Mouse (Mus musculus) forebrain, embryonic 13.5 days (tissue): ENCODE data around the gene Rnf10. TPM values are rescaled to one million over a fixed set of nuclear protein-coding genes. Genes with fewer than 3 reads are reported as not detected.

Experiments used
- ATAC-seq: fragments of 200-750 bp; cut with Nextera tagmentation; 2 replicates; pipeline ENCODE4 v1.8.0; 2017
- H3K27ac ChIP-seq: fragments of 300-500 bp; sonication (generic); 2 replicates; pipeline ENCODE4 v1.5.1; 2015; ENCODE audit warnings: inconsistent platforms, mild to moderate bottlenecking, moderate library complexity
- H3K27me3 ChIP-seq: fragments of 300-500 bp; sonication (generic); 2 replicates; pipeline ENCODE4 v1.6.1; 2015; ENCODE audit warnings: mild to moderate bottlenecking, inconsistent platforms
- H3K36me3 ChIP-seq: fragments of 300-500 bp; sonication (generic); 2 replicates; pipeline ENCODE4 v1.6.1; 2015; ENCODE audit warnings: mild to moderate bottlenecking, inconsistent platforms; ENCODE audit not compliant: poor library complexity, severe bottlenecking
- H3K4me1 ChIP-seq: fragments of 300-500 bp; sonication (generic); 2 replicates; pipeline ENCODE4 v1.6.1; 2015; ENCODE audit warnings: inconsistent platforms
- H3K4me2 ChIP-seq: fragments of 300-500 bp; sonication (generic); 2 replicates; pipeline ENCODE4 v1.6.1; 2015; ENCODE audit warnings: inconsistent platforms, mild to moderate bottlenecking, moderate library complexity
- H3K4me3 ChIP-seq: fragments of 300-500 bp; sonication (generic); 2 replicates; pipeline ENCODE4 v1.5.1; 2015; ENCODE audit warnings: mild to moderate bottlenecking, inconsistent platforms
- H3K9ac ChIP-seq: fragments of 300-500 bp; sonication (generic); 2 replicates; pipeline ENCODE4 v1.6.1; 2015; ENCODE audit warnings: mild to moderate bottlenecking, inconsistent platforms
- H3K9me3 ChIP-seq: fragments of 300-500 bp; sonication (generic); replicated peaks from 2 replicates; pipeline ENCODE4 v1.6.1; 2016; ENCODE audit warnings: inconsistent platforms
- WGBS: fragments of 180-500 bp; shearing (Covaris S2); methylation state at CpG from one replicate; pipeline ENCODE4 v1.1.7; 2015; 5-methylcytosine and 5-hydroxymethylcytosine counted together
- polyA plus RNA-seq: library from polyadenylated mRNA; unstranded; fragments of >200 nt; fragmentation: Nextera tagmentation; extraction: Ambion mirVana; gene quantifications from 2 replicates; pipeline ENCODE4 v1.2.1, GENCODE M21; 2015

Rnf10 gene
- polyA plus RNA-seq, 1 experiment from 2014 or later, result 134 TPM

DNA sequence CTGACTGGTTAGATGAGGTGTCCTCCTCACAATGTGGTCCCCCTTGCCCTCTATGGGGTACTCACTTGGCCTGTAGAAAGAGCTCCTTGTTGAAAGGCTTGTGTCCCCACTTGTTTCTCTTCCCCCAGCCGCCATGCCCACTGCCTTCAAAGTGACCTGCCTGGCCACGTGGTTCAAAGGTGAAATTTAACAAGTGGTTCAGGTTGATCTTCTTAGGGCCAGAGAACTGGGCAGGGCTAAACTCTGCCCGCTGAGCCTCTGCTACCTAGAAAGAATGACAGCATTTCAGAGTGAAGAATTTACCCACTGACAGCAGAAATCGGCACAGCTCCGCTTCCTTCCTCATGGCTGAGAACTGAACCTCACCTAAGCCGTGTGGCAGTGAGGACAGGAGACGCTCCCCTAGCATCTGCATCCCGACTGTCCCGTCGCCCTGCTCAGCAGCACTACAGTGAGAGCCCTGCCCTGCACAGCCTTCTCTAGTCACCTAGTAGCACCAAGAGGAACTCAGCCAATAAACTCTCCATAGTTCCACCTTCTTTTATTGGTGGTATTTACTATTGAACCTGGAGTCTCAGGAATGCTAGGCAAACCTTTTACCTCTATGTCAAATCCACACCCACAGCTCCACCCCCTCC, 15.7 kb downstream of the Rnf10 start:
- H3K9ac ChIP-seq, result no peak overlapping the region
- H3K4me2 ChIP-seq, result no peak overlapping the region
- no peaks in the 10 kb centered on the region for H3K9me3 ChIP-seq
- H3K27ac ChIP-seq, result no peak overlapping the region
- peaks cover 71% of the 10 kb centered on the region for H3K36me3 ChIP-seq
- ATAC-seq, result no peak
- H3K27me3 ChIP-seq, result no peaks in the 10 kb centered on the region
- H3K4me1 ChIP-seq, result no peaks in the 10 kb centered on the region
- 89% methylated on average over 10 of the region's 10 CpGs for WGBS
- no peak overlapping the region for H3K4me3 ChIP-seq

DNA sequence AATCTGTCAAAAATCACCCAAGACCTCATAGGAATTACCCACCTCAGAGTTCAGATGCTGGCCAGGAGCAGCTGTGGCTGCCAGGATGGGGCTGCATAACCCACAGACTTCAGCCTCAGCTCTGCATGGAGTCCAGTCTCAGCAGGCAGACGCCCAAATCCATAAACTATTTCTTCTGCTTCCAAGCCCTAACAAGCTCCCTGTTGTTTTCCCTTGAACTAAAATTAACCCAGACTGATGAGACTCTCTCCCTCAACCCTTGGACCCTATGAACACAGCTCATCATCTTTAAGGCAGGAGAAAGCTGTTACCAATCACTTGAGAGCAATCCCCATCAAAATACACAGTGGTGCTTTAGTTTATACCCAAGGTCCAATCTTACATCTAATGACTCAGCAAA, 17.2 kb downstream of the Rnf10 start:
- Histone ChIP-seq H3K27me3 (no peaks in the 10 kb centered on the region), H3K9ac (no peak overlapping the region), H3K4me3 (no peak overlapping the region), H3K9me3 (no peaks in the 10 kb centered on the region), H3K36me3 (peaks cover 74% of the 10 kb centered on the region), H3K4me2 (no peak overlapping the region), H3K4me1 (no peaks in the 10 kb centered on the region), H3K27ac (no peak overlapping the region)
- no peak for ATAC-seq
- WGBS, result 91% methylated on average over 1 of the region's 1 CpGs

DNA sequence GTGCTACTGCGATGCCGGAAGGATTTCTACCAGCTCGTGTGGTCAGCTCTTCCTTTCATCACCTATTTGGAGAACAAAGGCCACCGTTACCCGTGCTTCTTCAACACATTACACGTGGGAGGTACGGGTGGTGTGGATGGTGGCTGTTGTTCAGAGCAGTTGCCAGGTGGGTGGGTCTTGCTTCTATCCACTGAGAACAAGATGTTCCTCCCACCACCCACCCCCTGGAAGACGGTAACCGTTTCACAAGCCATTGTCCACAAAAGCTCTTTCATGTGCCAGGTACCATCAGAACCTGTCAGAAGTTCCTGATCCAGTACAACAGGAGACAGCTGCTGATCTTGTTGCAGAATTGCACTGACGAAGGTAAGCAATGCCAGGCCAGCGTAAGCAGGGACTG, 32.5 kb downstream of the Rnf10 start:
- 86% methylated on average over 11 of the region's 11 CpGs for WGBS
- no peaks in the 10 kb centered on the region for H3K9me3 ChIP-seq
- peaks cover 19% of the 10 kb centered on the region for H3K4me1 ChIP-seq
- H3K27ac ChIP-seq, result no peak overlapping the region
- no peak for ATAC-seq
- H3K9ac ChIP-seq, result no peak overlapping the region
- no peaks in the 10 kb centered on the region for H3K27me3 ChIP-seq
- H3K4me3 ChIP-seq, result no peak overlapping the region
- H3K4me2 ChIP-seq, result no peak overlapping the region
- H3K36me3 ChIP-seq, result peaks cover 56% of the 10 kb centered on the region

DNA sequence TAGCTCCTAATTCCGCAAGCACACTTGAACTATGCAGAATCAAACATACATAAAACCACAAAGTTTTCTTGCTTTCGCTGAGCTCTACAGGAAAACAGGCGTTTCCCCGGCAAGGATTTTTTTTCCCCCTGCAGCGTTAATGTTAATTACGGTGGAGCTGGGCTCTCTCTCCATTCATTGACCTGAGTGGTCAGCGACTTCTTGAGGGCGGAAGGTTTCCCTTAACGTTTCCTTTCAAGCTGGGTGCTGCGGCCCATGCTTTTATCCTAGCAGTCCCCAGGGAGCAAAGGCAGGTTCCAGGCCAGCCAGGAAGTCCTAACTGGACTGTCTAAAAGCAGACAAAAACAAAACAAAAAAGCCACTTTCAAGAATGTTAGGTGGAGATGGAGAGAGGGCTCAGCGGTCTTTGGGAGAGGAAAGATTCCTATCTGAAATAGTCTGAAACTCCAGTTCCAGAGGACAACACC, 33.9 kb downstream of the Rnf10 start:
- peak overlapping the region; percentile 88 for H3K4me2 ChIP-seq
- H3K9ac ChIP-seq, result peak overlapping the region; percentile 81
- no peaks in the 10 kb centered on the region for H3K9me3 ChIP-seq
- ATAC-seq, result no peak
- H3K27me3 ChIP-seq, result peaks cover 8% of the 10 kb centered on the region; the same call in 1 of the 2 replicates
- H3K4me1 ChIP-seq, result peaks cover 23% of the 10 kb centered on the region
- WGBS, result 4% methylated on average over 11 of the region's 11 CpGs
- peak overlapping the region; percentile 80 for H3K4me3 ChIP-seq
- no peak overlapping the region for H3K27ac ChIP-seq
- H3K36me3 ChIP-seq, result peaks cover 42% of the 10 kb centered on the region

DNA sequence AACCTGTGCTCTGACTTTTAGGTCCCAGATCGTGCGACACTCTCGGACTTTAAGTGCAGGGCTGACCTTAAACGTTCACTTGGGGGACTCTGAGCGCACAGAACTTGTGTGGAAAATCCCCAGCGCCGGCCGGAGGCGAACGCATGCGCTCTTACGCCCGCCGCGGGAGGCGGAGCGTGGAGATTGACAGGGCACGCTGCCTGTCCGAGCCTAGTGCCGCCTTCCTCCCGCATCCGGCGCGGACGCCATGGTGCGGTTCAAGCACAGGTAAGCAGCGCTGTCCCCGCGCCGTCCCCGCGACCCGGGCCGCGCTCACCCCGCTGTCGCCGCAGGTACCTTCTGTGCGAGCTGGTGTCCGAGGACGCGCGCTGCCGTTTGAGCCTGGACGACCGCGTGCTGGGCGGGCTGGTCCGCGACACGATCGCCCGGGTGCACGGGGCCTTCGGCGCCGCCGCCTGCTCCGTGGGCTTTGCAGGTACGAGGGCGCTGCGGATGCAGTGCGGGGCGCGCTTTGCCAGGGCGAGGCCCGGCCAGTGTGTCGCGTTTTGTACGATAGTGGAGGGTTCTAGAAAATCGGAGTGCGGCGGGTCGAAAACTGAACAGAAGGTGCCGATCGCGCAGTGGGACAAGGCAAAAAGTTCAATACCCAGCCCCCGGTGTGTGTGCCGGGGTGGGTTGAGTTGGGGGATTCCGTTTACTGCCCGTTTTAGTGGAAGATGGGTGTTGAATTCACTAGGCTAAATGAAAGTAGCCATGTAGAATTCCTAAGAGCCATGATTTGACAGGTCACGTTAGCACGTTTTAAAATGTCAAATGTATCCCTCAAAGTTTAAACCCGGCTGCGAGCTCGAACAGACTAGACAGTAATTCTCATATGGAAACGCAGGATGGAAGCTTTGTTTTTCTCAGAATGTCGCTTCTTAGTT, 34.6 kb downstream of the Rnf10 start:
- H3K27me3 ChIP-seq, result peaks cover 8% of the 10 kb centered on the region; the same call in 1 of the 2 replicates
- peak overlapping the region; percentile 88 for H3K4me2 ChIP-seq
- peaks cover 35% of the 10 kb centered on the region for H3K36me3 ChIP-seq
- peak; percentile 83 for ATAC-seq
- peak overlapping the region; percentile 32; the same call in 1 of the 2 replicates for H3K27ac ChIP-seq
- under 1% methylated on average over 88 of the region's 88 CpGs for WGBS
- H3K4me3 ChIP-seq, result peak overlapping the region; percentile 80
- no peaks in the 10 kb centered on the region for H3K9me3 ChIP-seq
- H3K9ac ChIP-seq, result peak overlapping the region; percentile 81
- peaks cover 23% of the 10 kb centered on the region for H3K4me1 ChIP-seq

DNA sequence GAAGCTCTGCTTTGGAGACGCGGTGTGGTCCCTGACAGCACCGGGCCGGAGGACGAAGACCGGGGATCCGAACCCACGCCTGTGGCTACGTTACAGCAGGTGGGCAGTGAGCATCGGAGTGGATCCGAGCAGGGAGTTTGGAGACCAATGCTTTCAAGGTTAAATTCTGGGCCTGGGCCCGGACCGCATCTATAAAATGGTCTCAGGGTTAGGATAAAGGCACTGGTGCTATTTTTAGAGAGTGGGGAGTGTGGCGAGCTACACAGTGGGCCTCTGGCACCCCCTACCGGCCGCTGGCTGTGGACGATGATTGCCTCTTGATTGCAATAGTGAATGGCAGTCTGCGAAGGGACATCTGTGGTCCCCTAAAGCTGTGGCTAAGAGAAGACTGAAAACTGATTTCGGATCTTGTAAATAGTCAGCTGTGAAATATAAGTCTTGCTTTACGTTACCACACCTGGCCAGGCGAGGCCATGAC, 36.9 kb downstream of the Rnf10 start, which contains the start of gene Pop5:
TSS of gene Pop5 (plus strand) at position 51 of the 478 bp plus-strand sequence.
- Histone ChIP-seq H3K4me3 (peak within 1 kb of the TSS; percentile 46), H3K9me3 (no peaks in the 10 kb centered on the region), H3K9ac (peak within 1 kb of the TSS; percentile 60), H3K36me3 (peaks cover 12% of the 10 kb centered on the region), H3K27me3 (peaks cover 8% of the 10 kb centered on the region; the same call in 1 of the 2 replicates), H3K27ac (peak within 1 kb of the TSS; percentile 44), H3K4me1 (peaks cover 30% of the 10 kb centered on the region), H3K4me2 (peak within 1 kb of the TSS; percentile 73)
- WGBS, result 1% methylated on average over 21 of the region's 21 CpGs
- peak; percentile 72 for ATAC-seq

DNA sequence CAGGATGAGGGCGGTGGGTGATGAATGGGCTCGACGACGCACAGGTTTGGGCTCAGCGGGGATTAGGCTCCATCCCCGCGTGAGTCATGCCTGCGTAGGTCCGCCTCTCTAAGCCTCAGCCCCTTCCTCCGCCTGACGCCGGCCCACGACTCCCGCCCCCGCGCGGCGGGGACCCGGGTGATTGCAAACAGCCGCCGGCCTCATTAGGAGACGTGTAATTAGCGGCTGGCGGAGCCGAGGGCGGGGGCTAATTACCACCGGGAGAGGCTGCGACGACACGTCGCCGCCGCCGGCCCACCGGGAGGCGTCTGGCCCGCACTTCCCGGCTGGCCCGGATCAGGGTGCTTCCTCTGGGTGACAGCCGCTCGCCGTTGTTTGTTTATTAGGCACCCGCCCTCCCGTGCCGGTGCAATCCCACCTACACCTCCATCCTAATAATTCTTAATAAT, 37.4 kb downstream of the Rnf10 start:
- H3K27ac ChIP-seq, result peak overlapping the region; percentile 44
- peak; percentile 69 for ATAC-seq
- no peaks in the 10 kb centered on the region for H3K9me3 ChIP-seq

DNA sequence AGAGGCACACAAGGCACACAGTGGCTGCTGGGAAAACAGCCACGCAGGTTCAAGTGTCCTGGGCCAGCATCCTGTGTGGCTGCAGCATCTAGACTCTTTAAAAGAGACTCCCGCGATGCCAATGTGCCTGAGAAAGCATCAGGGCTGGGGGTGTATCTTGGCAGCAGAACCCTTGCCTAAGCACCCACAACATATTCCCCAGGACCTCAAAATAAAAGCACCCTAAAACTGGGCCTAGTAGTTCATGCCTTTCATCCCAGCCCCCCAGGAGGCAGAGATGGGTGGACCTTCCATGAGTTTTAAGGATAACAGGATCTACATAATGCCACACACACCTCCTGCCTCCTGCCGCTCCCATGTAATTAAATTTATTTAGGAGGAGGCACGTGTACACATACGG, 38.2 kb downstream of the Rnf10 start:
- no peak for ATAC-seq
- WGBS, result 40% methylated on average over 6 of the region's 6 CpGs
- Histone ChIP-seq H3K4me1 (peaks cover 30% of the 10 kb centered on the region), H3K36me3 (no peaks in the 10 kb centered on the region), H3K27ac (no peak overlapping the region), H3K4me3 (no peak overlapping the region), H3K4me2 (peak overlapping the region; percentile 73; the same call in 1 of the 2 replicates), H3K9ac (no peak overlapping the region), H3K9me3 (no peaks in the 10 kb centered on the region), H3K27me3 (peaks cover 8% of the 10 kb centered on the region; the same call in 1 of the 2 replicates)

More for the DNA sequence above, 37.4 kb downstream of the Rnf10 start:
- WGBS, result under 1% methylated on average over 44 of the region's 45 CpGs
- Histone ChIP-seq H3K4me1 (peaks cover 30% of the 10 kb centered on the region), H3K4me3 (peak overlapping the region; percentile 46), H3K9ac (peak overlapping the region; percentile 60), H3K27me3 (peaks cover 8% of the 10 kb centered on the region; the same call in 1 of the 2 replicates), H3K4me2 (peak overlapping the region; percentile 73), H3K36me3 (peaks cover 8% of the 10 kb centered on the region)

DNA sequence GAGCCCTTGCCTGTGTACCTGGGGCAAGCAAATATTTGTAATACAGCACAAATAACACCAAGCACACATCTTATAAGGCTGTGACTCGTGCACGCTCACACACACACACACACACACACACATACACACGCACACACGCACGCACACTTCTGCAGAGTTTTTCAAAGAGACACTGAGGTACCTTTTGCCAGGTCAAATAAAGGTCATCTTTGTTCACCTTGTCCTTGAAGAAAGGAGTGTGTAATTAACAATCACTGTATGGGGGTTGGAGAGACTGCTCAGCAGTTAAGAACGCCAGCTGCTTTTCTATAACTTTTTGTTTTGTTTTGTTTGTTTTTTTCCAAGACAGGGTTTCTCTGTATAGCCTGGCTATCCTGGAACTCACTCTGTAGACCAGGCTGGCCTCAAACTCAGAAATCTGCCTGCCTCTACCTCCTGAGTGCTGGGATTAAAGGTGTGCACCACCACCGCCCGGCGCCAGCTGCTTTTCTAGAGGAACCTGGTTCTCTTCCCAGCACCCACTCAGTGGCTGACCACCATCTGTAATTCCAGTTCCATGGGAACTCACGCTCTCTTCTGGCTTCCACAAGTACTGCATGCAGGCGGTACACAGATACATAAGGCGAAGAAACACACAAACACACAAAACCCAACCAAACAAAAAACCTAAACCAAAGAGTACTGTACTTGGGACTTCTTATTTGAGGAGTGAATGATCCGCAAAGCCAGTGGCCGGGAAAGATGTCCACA, 39.5 kb downstream of the Rnf10 start:
- Histone ChIP-seq H3K36me3 (no peaks in the 10 kb centered on the region), H3K4me1 (peaks cover 19% of the 10 kb centered on the region), H3K9me3 (no peaks in the 10 kb centered on the region), H3K27me3 (peaks cover 8% of the 10 kb centered on the region; the same call in 1 of the 2 replicates), H3K9ac (no peak overlapping the region), H3K4me2 (no peak overlapping the region), H3K4me3 (no peak overlapping the region), H3K27ac (no peak overlapping the region)
- no peak for ATAC-seq
- 91% methylated on average over 14 of the region's 14 CpGs for WGBS

DNA sequence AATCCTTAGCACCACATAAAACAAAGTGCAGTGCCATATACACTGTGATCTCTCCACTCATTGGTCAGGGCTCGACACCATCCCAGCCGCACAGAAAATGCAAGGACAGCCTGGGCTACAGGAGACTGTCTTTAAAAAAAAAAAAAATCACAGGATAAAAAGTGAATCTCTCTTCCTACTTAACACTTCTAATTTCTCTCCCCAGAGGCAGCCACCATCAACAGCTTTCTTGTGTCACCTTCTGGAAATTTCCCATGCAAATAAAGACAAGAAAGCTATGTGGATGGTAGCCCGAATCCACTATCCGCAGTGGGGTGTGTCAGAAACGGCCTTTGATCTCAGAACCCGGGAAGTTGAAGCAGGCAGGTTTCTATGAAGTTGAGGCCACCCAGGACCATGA, 40.2 kb downstream of the Rnf10 start:
- Histone ChIP-seq H3K4me3 (no peak overlapping the region), H3K4me1 (peaks cover 19% of the 10 kb centered on the region), H3K9ac (no peak overlapping the region), H3K27ac (no peak overlapping the region), H3K27me3 (peaks cover 11% of the 10 kb centered on the region; the same call in 1 of the 2 replicates), H3K9me3 (no peaks in the 10 kb centered on the region), H3K4me2 (no peak overlapping the region), H3K36me3 (no peaks in the 10 kb centered on the region)
- no peak for ATAC-seq
- WGBS, result 75% methylated on average over 6 of the region's 6 CpGs

DNA sequence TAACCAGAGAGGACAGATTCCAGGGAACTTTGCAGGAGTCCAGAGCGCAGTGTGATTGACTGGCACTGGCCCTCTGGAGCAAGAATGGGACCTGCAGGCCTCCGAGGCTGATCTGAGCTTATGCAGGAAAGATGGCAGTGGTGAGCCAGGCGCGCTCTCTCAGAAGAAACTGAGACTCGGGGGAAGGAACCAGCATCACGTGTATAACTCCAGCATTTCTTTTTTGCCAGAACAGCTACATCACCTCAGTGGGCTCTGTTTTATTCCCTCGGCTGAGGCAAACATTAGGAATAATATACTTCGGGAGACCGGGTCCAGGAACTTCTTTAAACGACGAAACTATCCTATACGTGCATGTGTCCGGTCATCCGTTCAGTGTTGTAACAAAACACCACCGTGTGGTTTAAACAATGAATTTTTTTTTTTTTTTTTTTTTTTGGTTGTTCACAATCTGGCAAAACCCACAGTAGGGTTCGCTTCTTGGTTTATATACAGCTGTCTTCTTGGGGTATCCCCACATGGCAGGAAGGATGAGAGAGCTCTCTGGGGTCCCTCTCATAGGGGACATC, 41.1 kb downstream of the Rnf10 start:
- Histone ChIP-seq H3K36me3 (no peaks in the 10 kb centered on the region), H3K4me3 (no peak overlapping the region), H3K4me2 (no peak overlapping the region), H3K9me3 (no peaks in the 10 kb centered on the region), H3K4me1 (peaks cover 16% of the 10 kb centered on the region), H3K9ac (no peak overlapping the region), H3K27ac (no peak overlapping the region), H3K27me3 (peaks cover 11% of the 10 kb centered on the region; the same call in 1 of the 2 replicates)
- 42% methylated on average over 16 of the region's 16 CpGs for WGBS
- no peak for ATAC-seq
